Mouse (Mus musculus): Measurements from ENCODE around the gene Nags.

DNA sequence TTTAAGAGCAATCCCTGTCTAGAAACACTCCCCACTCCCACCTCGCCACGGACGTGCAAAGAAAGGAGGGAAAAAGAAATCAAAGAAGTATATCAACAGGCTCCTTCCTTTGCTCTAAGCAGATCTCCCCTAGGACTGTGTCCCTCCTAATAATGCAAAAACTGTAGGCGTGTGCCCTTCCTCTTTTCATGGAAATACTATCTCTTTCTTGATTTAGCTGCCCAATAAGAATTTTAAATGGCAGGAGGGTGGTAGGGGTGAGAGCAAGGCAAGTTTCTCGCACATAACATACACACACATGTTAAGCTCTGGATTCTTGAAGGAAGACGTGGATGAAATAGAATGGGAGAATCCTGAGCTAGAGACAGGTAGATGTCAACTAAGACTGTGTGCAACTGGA is 43.7 kb downstream of the Nags start:
- TF ChIP-seq CTCF (IDR thresholded peaks at IDR 0.05; ENCODE audit: low read depth): no peak
- no peak for TF ChIP-seq EP300 (optimal IDR thresholded peaks at IDR 0.05)

Measured in stomach, postnatal 0 days (tissue).